Mouse (Mus musculus) kidney, adult 8-10 months (tissue): Measurements from ENCODE around the gene Hao1.

ENCODE experiments used
- DNase-seq, 2 experiments: peaks; one replicate each; pipeline ENCODE4 v3.0.0; 2022

The Hao1 gene

GRCm38 (mm10) chr2:134460831-134461230, 93.3 kb downstream of the Hao1 start:
- DNase-seq: no peak

GRCm38 (mm10) chr2:134456065-134456505, 98.1 kb downstream of the Hao1 start:
- DNase-seq: no peak

GRCm38 (mm10) chr2:134452748-134453147, 101.4 kb downstream of the Hao1 start:
- DNase-seq: no peak

GRCm38 (mm10) chr2:134450976-134451375, 103.2 kb downstream of the Hao1 start:
- DNase-seq: no peak
